Mouse (Mus musculus): ENCODE results near the gene Agps.

The Agps gene

DNA sequence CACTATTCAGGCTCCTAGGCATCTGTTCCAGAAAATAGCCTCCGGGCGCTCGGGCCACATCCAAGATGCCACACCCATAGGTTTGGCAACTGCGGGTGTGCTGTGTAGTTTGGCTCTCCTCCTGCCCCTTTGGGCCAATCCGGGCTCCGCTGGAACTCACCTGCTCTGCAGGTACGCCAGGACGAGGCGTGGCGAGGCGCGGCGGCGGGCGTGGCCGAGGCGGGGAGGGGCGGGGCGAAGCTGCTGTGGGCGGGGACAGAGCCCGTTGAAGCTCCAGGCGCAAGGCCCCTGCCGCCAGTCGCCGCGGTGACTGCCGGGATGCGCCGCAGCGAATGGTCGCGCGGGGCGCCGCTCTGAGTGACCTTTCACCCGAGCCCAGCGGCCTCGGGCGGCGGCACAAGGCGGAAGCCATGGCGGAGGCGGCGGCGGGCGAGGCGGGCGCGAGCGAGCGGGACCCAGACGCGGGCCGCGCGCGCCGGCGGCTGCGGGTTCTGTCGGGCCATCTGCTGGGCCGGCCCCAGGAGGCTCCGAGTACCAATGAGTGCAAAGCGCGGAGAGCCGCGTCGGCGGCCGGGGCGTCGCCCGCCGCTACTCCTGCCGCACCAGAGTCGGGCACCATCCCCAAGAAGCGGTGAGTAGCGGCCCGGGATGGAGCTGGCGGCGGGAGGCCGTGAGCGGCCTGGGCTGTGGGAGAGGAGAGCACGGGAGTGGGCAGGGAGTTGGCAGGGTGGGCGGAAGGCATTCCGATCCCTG is at the start of gene Agps:
Agps (plus strand) TSS at position 297 of the 753 bp plus-strand sequence.
- in situ Hi-C loops (cut with MboI, MseI) = no loop called here

DNA sequence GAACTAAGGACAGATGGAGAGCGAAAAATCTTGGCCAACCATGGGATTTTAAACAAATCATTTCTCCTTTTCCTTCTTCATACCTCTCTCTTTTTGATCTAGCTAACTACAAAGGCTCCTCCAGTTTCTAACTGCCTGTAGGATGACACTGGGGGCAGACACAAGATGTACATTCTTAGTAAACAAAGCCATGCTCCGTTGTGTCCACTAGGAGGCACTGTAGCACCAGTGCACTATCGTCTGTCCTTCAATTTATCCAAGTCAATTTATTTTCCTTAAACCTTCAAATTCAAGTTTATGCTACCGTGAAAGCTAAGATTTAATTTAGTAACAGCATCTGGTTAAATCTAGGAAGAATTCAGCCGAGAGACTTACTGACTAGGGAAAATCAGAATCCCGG is 45.9 kb upstream of the Agps start:
- in situ Hi-C loops (cut with MboI, MseI) = loop anchor here (5.0 to 25.0 kb wide), 2 partner anchors 174 to 181 kb away; no protein-coding TSS in a partner anchor

DNA sequence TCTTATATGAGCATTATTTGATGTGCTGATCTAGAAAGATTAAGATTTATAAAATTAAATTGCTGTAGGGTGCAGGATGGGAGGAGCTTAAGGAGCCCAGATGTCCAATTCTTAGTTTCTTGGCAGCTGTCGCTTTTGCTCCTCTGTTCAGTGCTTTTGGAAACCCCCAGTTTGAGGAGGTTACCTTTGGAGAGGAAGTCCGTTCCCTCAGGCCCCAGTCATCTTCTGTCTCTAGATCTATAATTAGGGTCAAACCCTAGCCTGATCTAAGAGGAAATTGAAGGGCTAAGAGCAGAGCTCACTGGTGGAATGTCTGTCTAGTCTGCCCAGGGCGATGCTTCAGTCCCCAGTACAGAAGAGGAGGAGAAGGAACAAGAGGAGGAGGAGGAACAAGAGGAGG is 43.5 kb upstream of the Agps start:
- in situ Hi-C loops (cut with MboI, MseI) = loop anchor here (5.0 to 25.0 kb wide), 2 partner anchors 176 to 179 kb away; no protein-coding TSS in a partner anchor

DNA sequence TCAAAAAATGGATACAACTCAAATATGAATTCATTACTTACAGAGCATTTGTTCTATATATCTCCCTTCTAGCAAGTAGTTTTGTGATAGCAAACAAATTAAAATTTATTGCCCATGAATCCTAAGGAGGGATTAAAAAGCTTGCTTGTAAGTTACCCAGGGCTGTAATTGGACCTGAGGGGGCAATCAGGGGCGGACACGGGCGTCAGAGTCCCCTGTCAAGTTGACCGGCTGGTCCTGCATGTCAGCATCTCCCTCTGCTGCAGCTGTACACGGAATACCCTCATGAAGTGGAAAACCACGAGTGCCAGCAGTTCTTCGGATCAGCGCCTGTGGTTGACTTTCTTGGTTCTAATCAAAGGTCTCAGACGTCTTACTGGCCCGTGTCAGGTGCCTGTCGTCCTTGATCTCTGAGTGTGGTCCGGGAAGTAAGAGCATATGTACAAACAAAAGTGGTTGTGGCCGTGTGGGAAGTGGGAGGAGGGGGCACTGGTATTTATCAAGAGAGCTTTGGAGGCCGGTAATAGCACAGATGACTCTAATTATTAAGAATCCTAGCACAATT is 41.9 kb upstream of the Agps start:
- in situ Hi-C loops (cut with MboI, MseI) = loop anchor here (5.0 to 25.0 kb wide), 2 partner anchors 177 to 178 kb away; no protein-coding TSS in a partner anchor

DNA sequence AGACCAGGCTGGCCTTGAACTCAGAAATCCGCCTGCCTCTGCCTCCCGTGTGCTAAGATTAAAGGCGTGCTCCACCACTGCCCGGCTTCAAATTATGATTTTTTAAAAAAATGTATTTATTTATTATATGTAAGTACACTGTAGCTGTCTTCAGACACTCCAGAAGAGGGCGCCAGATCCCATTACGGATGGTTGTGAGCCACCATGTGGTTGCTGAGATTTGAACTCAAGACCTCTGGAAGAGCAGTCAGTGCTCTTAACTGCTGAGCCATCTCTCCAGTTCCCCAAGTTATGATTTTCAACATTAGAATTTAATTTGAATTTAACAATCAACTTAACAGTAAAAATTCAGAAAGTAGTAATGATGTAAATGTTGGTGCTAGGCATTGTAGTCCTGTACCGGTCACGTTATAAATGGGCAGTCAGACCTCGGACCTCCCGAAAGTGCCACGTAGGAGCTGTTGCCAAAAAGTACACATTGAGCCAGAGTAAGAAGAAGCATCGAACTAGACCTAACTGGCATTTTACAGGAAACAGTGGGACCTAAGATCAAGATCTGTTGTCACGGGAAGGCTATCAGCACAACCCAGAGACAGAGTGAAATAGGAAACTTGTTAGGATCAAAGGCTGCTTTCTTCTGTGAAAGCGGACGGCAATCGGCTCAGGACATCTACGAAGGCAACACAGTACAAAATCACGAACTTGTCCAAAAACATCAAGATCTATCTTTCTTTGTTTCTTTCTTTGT is 40.2 kb upstream of the Agps start:
- in situ Hi-C loops (cut with MboI, MseI) = loop anchor here (25.0 kb wide), 1 partner anchor 179 kb away; no protein-coding TSS in a partner anchor

DNA sequence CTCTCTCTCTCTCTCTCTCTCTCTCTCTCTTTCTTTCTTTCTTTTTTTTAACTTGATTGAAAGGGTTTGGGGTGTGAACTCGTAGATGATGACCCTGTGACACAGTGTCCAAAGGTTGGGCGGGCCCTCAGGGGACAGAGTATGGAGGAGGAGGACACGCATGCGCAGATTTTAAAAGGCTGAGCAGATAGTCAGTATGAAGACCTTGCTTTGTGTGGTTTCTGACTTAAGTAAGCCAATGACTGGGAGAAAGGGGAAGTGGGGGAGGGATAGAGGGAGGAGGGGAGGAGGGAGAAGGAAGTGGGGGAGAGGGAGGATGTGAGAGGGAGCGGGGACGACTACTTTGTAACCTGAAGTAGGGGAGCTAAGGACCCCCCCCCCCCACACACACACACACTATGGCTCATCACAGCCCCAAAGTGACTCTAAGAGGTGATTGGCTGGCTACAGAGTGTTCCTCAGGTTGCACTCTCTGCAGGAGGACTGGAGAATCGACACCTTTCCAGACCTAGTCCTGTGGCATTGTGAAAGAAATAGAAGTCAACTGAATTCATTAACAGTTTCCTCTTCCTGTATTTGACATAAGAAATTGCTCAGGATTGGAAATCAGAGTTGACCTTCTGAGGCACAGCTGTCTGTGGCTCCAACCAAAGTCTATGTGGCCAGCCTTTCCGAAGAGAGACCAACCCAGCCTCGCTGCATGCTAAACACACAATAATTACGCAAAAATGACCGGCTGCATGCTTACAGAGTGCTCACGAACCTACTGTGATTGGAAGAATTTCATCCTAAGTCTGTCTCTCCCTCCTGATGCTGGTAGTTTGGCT is 39.4 kb upstream of the Agps start:
- in situ Hi-C loops (cut with MboI, MseI) = loop anchor here (25.0 kb wide), 1 partner anchor 180 kb away; no protein-coding TSS in a partner anchor

DNA sequence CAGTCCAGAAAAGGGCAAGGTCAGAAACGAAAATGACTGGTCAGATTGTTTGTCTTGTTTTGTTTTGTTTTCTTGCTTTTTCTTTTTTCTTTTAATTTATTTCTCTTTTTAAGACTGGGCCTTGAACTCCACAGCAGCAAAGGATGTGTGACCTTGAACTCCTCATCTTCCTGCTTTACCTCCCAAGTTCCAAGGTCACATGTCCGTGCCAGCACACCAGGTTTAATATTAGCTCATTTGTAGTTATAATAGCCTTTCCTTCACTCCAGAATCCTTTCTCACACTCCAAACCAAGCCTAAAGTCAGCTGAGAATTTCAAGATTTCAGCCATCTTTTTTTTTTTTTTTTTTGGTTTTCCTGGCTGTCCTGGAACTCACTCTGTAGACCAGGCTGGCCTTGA is 35.8 kb upstream of the Agps start:
- in situ Hi-C loops (cut with MboI, MseI) = loop anchor here (5.0 to 25.0 kb wide), 2 partner anchors 41 to 184 kb away; no protein-coding TSS in a partner anchor

DNA sequence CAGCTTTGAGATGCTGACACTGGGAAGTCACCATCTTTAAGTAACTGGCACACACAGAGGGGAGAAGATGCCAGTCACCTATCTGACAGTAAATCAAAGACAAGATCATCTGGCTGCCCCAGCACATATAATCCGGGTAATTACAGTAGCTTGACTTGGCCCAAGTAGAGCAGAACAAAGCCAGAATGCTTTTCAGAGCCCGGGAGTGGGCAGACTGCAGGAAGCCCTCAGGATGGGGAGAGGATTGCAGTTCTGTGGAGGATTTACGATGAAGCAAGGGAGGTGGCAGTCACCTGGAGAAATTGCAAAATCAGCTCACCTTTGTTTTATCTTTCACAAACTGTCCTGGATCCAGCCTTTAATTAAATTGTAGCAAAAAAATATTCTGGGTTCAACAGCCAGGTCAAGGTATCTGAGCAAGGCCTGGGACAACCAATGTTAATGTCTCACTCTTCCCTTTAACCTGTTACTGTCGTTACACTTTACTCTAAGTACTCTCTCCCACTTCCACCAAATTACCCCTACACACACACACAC is 33.5 kb upstream of the Agps start:
- in situ Hi-C loops (cut with MboI, MseI) = loop anchor here (5.0 to 25.0 kb wide), 2 partner anchors 39 to 186 kb away; no protein-coding TSS in a partner anchor

DNA sequence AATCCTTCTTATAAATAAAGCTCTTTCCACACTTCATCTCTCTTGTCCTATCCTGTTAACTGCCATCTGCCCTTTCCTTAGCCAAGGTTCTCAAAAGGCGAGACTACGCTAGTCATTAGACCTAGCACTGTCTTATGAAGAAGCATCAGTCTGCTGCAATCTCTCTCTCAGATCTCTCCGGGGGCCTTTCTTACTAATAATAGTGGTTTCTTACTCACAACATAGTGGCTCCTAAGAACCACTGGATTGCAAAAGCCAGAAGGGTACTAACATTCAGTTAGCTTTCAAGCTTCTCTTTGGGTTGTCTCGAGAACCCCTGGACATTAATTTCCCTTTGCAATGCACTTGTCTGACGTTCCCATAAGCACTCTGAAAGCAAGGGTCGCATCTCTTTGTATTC is 26.2 kb upstream of the Agps start:
- in situ Hi-C loops (cut with MboI, MseI) = no loop called here

DNA sequence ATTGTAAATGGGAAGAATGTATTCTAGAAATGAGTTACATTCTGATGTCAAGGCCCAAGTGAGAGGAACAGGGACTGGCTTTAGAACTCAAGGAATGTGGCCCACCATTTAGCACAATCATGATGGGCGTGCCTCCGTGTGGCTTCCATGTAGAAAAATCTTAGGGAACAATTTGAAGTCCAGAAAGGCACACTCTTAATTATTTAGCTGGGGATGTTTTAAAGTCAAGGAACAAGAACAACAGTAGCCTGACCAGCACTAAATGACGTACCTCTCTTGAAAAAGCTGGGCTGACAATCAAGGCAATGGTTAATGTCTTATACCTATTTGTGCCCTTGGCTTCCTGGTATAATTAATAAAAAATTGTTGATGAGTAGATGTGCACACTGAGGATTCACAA is 25.1 kb upstream of the Agps start:
- in situ Hi-C loops (cut with MboI, MseI) = no loop called here

DNA sequence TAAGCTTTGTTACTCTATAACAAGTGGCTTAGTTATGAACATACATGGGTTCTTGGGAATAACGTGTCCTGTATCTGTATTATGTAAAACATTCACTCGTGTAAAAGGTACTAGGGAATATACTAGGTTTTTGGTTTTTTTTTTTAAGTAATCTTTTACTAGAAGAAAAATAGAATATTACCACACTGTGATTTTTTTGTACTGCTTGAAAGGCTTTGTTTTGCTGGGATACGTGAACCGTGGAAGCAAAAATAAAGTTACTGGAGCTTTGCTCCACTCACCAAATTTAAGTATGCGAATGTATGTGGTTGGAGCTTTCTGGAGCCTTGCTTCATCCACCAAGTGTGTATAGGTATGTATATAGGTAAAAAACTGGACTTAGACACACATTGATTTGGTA is 24.5 kb upstream of the Agps start:
- in situ Hi-C loops (cut with MboI, MseI) = no loop called here

DNA sequence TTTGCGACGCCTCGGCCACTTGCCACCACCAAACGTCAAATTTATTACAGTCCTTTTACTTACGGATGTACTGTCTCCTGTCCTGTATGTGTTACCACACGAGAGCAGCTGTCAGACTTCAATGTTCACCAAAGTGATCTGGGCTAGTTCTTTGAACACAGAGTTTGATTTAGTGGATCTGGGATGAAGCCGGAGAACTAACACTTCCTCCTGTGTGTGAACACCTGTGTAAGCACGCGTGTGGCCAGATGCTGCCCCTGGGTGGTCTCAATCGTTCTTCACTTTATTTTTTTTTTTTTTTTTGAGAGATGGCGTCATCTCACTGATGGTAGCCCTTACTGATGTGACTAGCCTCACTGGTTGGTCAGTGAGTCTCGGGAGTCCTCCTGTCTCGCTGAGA is 17.1 kb upstream of the Agps start:
- in situ Hi-C loops (cut with MboI, MseI) = no loop called here

DNA sequence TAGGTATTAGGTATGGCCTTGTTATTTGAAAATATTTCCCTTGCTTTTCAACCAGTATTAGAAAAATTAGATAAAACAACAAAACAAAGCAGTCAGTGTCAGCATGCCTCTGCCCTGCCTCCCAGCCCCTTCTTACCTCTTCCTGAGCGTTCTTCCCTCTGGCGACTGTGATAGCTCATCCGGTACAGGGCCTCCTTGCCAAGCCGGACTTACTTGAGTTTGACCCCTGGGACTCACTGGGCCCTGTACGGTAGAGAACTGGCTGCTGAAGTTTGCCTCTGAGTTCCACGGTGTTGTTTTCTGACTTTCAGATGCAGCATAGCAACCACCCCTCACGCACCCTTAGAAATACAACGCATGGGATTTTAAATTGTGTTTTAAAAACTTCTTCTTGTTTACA is 16.5 kb upstream of the Agps start:
- in situ Hi-C loops (cut with MboI, MseI) = no loop called here

DNA sequence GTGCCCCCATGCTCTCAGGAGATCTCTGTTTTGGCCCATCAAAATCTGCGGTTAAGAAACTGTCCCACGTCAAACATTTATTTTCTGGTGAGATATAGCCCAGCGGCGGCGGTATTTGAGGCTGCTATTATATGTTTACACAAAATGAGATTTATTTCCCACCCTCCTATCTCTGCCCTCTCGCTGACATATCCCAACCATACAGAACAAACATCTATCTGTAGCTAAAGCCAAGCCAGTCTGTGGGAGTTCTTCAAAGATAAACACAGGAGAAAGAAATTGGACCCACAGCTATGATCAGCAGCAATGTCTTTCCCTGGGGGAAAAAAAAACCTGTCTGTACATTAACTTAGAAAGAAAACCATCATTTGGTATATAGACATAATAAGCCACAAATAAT is 15.3 kb upstream of the Agps start:
- in situ Hi-C loops (cut with MboI, MseI) = no loop called here

DNA sequence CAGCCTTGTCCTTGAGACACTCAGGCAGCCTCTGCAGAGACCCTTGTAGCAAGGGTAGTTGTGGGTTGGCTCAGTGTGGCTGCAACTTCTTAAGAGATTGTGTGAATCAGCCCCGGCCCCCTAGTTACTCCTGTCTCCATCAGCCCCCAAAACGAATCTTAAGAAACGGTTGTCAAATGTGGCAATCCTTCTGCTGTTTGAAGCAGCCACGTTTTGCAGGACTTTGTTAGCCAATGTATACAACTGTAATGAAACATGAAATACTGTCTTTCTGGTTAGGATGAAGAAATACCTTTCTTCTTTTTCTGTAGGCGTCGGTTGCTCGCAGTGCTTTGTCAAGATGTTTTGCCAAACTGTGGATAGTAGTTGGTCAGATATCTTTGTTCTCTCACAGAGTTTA is 13.3 kb upstream of the Agps start:
- in situ Hi-C loops (cut with MboI, MseI) = no loop called here

DNA sequence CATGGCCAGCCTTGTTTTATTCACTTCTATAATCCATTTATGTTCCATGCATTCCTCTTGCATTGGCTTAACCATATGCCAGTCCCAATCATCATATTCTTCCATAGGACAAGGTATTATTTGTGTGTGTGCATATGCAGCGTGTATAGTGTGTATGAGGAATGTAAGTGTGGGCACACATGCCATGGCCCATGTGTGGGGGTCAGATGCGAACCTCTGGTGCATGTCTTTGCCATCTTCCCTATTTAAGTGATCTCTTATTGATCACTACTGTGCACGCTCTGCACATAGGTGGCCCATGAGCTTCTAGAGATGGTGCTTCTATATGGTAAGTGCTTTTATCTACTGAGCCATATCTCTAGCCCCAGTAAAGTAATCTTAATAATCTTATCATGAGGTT is 12.2 kb upstream of the Agps start:
- in situ Hi-C loops (cut with MboI, MseI) = no loop called here

DNA sequence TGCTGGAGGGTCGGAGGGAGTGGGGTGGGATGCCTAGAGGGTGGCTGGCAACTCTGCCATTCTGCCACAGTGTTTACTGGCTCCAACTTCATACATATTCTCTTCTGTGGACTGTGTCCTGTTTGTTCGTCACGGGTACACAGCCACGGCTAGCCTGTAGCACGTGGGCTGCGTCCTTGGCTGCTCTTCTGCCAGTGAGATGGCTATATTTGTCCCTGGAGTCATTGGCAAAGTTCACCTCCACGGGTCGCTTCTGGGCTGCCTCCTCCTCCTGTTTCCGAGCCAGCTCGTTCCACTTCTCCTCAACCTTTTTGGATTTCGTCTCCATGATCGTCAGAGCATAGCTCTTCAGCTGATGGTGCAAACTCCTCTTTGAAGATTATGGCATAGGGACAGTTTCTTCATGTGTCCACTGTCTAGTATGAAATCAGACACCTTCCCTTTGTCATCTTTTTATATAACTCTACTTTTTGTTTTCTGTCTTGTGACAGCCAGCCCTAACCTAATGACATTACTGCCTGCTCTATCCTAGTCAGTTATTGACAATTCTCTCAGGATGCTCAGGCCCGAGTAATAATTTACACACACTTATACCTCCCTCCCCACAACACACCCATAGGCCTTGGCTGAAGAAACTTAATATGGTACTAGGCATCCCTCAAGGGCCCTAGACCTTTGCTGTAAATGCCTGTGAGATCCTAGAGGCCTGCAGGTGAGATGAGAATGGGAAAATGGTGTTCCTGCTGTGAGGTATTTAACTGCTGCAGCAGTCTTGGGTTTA is 9.8 kb upstream of the Agps start:
- in situ Hi-C loops (cut with MboI, MseI) = no loop called here

DNA sequence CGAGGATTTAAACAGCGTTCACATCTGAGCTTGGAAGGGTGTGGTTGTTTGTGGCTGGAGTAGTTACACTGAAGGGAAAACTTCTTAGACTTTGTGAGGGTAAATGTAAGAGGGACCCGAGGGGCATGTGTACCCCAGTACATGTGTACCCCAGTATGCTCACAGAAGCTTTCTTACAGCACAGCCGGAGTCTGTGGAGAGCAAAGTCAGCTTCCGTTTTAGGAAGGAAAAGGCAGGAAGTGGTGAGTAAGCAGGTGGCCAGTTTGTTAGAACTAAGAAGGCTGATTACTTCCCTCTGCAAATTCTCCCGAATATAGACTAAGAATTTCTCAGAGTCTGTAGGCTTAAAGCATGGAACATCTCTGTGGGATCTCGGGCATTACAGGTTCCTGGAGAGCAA is 8.2 kb upstream of the Agps start:
- in situ Hi-C loops (cut with MboI, MseI) = no loop called here

DNA sequence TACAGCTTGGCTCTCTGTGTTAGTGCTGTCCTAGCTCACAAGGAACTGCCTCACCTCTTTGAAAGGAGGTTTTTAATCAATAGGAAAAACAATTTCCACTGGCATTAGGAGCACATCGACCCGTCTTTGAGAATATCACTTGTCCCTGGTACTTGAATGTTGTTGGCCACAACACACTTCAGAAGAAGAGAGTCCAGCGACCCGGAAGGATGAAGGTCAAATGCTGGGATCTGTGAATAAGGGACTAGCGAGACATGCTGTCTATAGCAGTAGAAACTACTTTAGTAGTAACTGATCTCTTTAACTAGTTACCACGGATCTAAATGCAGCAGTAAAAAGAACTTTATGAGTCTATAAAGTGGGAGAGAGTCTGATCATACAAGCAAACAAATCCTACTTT is 7.8 kb upstream of the Agps start:
- in situ Hi-C loops (cut with MboI, MseI) = no loop called here

DNA sequence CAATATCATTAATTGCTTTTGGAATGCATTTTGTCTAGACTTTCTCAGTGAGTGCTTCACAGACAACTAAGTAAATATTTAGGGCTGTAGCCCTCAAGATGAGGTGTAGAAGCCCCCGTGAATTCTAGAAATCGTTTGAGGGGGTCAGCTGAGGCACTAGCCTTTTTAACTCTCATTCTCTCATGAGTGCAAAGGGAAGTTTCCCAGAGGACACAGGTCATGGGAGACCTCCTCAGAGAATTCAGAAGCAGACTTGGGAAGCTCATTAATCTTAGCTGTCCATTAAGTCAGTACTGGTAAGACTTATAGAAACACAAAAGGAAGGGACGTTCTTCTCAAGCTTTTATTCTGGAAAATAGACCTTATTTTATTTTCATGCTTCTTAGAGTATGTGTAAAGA is 7.1 kb upstream of the Agps start:
- in situ Hi-C loops (cut with MboI, MseI) = no loop called here

All from regulatory T cell (primary cell).